Mouse (Mus musculus): ENCODE results near the gene Efna1. TPM values are rescaled to one million over a fixed set of nuclear protein-coding genes. Genes with fewer than 3 reads are reported as not detected.

The Efna1 gene
- polyA plus RNA-seq (2014; fragmentation: Illumina TruSeq; extraction: RNeasy Lipid Tissue Mini Kit (QIAGEN cat#74804); ENCODE audit: low read depth, low replicate concordance) = 8.2 TPM

DNA sequence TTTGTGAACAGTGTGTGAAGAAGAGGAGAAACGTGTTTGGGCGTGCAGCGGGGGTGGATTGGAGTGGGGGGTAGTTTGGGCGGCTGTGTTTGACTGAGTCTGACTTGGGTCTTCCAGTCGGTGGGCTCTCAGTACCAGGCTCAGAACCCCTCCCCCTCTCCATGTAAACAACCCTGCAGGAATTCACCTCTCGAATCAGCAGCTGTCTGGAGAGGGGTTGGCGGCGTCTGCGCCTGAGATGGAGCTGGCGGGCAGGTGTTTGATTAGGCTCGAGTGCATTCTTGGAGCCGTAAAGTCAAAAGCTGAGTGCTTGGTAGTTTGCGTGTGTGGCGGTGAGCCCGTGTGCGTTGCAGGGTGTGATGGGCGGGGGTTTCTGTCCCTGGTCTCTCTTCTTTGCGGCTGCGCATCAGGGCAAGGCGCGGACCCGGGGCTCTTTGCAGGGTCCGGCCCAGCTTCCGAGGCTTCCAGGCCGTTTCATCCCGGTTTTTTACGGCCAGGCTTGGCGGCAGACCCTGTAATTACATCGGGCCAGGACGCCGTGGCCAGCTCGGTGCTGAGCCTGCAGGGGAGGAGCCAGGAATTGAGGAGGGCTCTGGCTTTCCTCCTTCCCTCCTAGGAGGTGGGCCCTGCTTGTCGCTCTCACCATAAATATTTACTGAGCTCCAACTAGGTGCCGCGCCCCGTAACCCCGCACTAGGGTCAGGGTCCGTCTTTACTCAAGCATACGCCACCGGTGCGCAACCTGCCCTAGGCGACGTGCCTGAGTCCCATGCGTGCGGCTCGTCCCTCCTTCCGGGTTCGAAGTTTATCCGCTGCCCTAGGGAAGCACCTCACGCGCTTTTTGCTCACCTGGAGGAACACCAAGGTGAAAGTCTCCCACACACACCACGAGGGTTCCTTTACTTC lies at the start of gene Efna1:
Gene Efna1, minus strand, starts transcription at position 537 of the 906 bp plus-strand sequence.

DNA sequence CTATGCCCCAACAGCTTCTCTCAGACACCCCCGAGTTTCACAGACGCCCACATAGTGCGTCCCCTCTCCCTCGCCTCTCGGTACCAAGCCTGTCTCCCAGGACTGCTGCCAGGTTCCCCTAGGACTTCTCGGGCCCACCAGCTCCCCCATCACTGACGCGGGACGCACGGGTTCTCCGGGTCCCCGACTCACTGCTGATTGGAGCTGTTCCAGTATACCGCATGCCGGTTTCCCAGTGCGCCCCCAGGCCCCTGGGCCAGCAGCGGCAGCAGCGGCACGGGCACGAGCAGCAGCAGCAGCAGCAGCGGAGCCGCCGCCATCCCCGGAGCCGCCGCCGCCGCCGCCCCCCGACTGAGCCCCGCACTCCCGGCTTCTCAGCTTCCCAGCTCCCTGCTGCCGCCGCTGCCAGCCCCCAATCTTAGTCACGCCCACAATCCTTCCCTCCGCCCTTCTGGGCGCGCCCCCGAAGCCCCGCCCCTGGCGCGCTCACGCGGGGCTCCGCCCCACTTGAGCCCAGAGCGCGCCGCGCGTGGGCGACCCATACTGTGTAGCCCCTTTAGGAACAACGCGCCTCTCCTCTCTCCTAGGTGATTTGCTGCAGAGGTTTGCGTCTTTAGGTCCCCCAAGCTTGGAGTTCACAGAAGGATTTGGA lies 41.7 kb upstream of the Efna1 start, which contains the start of gene Efna3:
Gene Efna3, minus strand, starts transcription at position 452 of the 652 bp plus-strand sequence.

DNA sequence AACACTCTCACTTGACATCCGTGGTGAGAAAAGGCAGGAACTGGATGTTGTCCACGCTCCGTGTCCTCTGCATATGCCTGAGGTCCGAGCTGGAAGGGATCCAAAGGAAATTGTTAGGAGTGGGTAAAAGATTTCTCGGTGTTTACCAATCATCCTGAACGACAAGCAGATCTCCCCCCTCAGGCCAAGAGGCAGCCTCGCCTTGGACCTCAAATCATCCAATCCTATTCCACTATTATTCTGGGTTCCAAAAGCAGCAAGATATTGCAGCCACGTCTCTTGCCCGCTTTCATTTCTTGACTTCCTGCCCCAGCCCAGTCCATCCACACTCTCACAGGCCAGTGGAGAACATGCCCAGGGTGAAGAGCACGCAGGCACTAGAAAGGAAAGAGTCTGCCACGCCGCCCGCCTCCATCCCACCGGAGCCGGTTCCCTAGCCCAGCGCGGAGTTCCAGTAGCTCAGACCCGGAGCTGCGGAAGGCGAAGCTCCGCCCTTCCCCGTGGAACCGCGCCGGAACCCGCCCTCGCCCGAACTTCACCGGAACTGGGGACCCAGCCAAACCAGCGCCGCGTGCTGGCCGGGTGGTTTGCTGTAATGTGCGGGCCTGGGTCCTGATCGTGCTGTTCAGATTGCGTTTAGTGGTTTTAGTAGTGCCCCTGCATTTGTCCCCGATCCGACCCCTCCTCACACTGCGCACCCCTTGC lies 10.7 kb downstream of the Efna1 start, which contains the start of gene Slc50a1:
Gene Slc50a1, minus strand, starts transcription at position 520 of the 705 bp plus-strand sequence.

DNA sequence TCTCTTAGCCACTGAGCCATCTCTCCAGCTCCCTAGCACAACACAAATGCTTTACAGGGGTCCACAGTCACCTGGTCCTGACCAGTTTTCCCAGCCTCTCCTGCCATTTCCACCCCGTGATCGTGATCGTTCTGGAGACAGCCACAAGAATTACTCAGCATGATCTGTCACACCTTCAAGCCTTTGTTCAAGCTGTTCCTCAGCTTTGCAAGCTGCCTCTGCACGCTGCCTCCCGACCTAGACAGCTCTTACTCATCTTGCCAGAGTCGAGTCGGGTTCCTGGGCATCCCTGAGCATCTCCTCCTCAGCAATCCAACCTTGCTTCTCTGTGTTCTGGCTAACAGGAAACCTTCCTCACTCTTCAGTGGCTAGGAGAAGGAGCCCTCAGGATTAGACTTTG lies 21.9 kb downstream of the Efna1 start, which contains the start of gene Dpm3:
Gene Dpm3, plus strand, starts transcription at position 283 of the 400 bp plus-strand sequence.

DNA sequence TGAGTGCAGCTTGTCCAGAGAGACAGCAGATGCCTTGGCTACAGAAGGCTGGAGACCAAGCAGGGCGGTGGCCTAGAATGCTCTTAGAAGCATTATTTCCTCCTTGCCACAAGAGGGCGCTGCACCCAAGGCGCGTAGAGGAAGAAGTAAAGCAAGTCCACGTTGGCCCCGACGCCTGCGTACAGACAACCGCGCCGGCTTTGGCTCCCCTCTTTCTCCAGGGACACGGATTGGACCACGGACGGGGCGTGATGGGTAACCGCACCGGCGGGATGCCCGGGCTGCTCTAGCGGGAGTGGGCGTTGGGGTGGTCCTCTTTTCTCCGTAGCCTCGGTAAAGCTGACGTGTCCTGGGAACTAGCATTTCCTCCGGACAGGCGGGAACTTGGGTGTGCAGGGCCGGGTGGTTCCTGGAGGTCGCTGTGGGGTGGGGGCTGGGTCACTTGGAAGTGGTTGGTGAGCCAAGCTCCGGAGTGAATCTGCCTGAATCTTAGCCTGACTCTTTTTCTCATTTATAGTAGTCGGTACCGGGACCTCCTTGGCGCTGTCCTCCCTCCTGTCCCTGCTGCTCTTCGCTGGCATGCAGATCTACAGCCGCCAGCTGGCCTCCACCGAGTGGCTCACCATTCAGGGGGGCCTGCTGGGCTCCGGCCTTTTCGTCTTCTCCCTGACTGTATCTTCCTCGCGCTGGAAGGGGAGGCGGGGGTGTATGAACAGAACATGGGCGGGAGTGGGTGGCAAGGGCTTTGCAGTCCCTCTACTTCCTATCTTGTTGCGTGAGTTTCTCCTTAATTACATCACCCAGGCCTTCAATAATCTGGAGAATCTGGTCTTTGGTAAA lies 34.5 kb downstream of the Efna1 start, which contains the start of gene Trim46:
Gene Trim46, minus strand, starts transcription at position 49 of the 840 bp plus-strand sequence.

DNA sequence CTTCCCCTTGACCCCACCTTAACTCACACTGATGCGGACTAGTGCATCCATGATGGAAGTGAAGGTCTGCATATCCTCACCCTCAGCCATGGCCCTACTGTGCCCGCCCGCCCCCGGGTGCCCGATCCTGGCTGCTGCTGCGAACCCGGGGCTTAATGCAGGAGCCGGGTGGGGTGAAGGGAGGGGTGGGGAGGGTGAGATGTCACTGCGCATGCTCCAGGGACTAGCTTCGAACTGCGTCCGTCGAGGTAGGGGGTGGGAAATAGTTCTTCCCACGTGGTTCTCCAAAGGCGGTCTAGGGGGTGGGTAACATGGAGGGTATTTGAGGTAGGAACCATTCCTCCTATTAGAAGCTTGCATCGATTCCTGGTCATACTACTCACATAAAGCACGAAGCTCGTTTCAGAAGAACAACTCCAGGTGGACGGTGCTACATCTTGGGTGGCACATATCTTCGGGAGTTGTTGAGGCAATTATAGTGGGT lies 35.2 kb downstream of the Efna1 start, which contains the start of gene Krtcap2:
Gene Krtcap2, plus strand, starts transcription at position 279 of the 484 bp plus-strand sequence.

DNA sequence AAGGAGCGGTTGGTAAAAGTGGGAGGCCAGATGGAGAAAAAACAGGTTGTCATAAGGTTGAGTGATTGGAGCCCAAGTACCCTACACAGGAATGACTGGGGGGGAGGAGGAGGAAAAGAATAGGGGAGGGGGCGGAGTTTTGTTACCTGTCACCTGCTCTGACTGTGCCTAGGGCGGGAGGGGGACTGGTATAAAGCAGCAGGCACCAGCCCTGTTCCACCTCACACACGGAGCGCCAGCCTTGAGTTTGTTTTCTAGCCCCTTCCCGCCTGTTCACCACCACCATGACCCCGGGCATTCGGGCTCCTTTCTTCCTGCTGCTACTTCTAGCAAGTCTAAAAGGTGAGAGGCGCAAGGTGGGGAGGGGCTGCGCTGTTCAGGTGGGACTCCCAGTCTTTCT lies 52.1 kb downstream of the Efna1 start, which contains the start of gene Muc1:
Gene Muc1, plus strand, starts transcription at position 222 of the 400 bp plus-strand sequence.

DNA sequence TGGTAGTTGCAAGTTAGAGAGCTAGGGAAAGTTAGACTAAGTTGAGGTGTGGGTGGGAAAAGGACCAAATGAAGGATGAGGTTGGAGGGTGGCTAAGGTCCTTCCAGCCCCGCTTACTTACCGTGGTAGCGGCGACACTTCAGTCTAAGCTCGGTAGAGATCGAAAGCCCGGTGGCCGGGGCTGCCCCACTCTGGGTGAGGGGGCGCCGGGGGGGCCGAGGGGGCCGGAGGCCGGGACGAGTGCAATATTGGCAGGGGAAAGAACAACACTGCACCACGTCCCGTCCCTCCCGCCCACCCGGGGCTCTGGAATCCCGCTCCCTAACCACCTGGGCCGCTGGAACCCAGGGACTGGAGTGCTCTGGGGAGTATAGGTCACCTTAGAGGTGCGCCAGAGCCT lies 54.0 kb downstream of the Efna1 start, which contains the start of gene Mtx1:
Gene Mtx1, minus strand, starts transcription at position 189 of the 400 bp plus-strand sequence.

Other genes with a start within 250 kb of the Efna1 start
- 5.8 TPM for gene Rusc1, start 187.8 kb downstream of the Efna1 start, polyA plus RNA-seq (2014; fragmentation: Illumina TruSeq; extraction: RNeasy Lipid Tissue Mini Kit (QIAGEN cat#74804); ENCODE audit: low read depth, low replicate concordance)
- gene Gm43738, start 180.0 kb downstream of the Efna1 start, polyA plus RNA-seq (2014; fragmentation: Illumina TruSeq; extraction: RNeasy Lipid Tissue Mini Kit (QIAGEN cat#74804); ENCODE audit: low read depth, low replicate concordance) = not detected
- gene Fdps, start 179.2 kb downstream of the Efna1 start, polyA plus RNA-seq (2014; fragmentation: Illumina TruSeq; extraction: RNeasy Lipid Tissue Mini Kit (QIAGEN cat#74804); ENCODE audit: low read depth, low replicate concordance) = 6.4 TPM
- 10.3 TPM for gene Pklr, start 145.0 kb downstream of the Efna1 start, polyA plus RNA-seq (2014; fragmentation: Illumina TruSeq; extraction: RNeasy Lipid Tissue Mini Kit (QIAGEN cat#74804); ENCODE audit: low read depth, low replicate concordance)
- gene Hcn3, start 120.9 kb downstream of the Efna1 start, polyA plus RNA-seq (2014; fragmentation: Illumina TruSeq; extraction: RNeasy Lipid Tissue Mini Kit (QIAGEN cat#74804); ENCODE audit: low read depth, low replicate concordance) = not detected
- 6.5 TPM for gene Clk2, start 116.3 kb downstream of the Efna1 start, polyA plus RNA-seq (2014; fragmentation: Illumina TruSeq; extraction: RNeasy Lipid Tissue Mini Kit (QIAGEN cat#74804); ENCODE audit: low read depth, low replicate concordance)
- 7.7 TPM for gene Scamp3, start 103.7 kb downstream of the Efna1 start, polyA plus RNA-seq (2014; fragmentation: Illumina TruSeq; extraction: RNeasy Lipid Tissue Mini Kit (QIAGEN cat#74804); ENCODE audit: low read depth, low replicate concordance)
- not detected for gene Fam189b, start 98.0 kb downstream of the Efna1 start, polyA plus RNA-seq (2014; fragmentation: Illumina TruSeq; extraction: RNeasy Lipid Tissue Mini Kit (QIAGEN cat#74804); ENCODE audit: low read depth, low replicate concordance)
- 10.7 TPM for gene Gba, start 78.2 kb downstream of the Efna1 start, polyA plus RNA-seq (2014; fragmentation: Illumina TruSeq; extraction: RNeasy Lipid Tissue Mini Kit (QIAGEN cat#74804); ENCODE audit: low read depth, low replicate concordance)
- gene Thbs3, start 66.0 kb downstream of the Efna1 start, polyA plus RNA-seq (2014; fragmentation: Illumina TruSeq; extraction: RNeasy Lipid Tissue Mini Kit (QIAGEN cat#74804); ENCODE audit: low read depth, low replicate concordance) = 0.73 TPM
- gene Mtx1, start 54.1 kb downstream of the Efna1 start, polyA plus RNA-seq (2014; fragmentation: Illumina TruSeq; extraction: RNeasy Lipid Tissue Mini Kit (QIAGEN cat#74804); ENCODE audit: low read depth, low replicate concordance) = 50.1 TPM
- 9.3 TPM for gene Muc1, start 52.1 kb downstream of the Efna1 start, polyA plus RNA-seq (2014; fragmentation: Illumina TruSeq; extraction: RNeasy Lipid Tissue Mini Kit (QIAGEN cat#74804); ENCODE audit: low read depth, low replicate concordance)
- 27.7 TPM for gene Krtcap2, start 35.2 kb downstream of the Efna1 start, polyA plus RNA-seq (2014; fragmentation: Illumina TruSeq; extraction: RNeasy Lipid Tissue Mini Kit (QIAGEN cat#74804); ENCODE audit: low read depth, low replicate concordance)
- not detected for gene Trim46, start 34.8 kb downstream of the Efna1 start, polyA plus RNA-seq (2014; fragmentation: Illumina TruSeq; extraction: RNeasy Lipid Tissue Mini Kit (QIAGEN cat#74804); ENCODE audit: low read depth, low replicate concordance)
- not detected for gene Dpm3, start 21.8 kb downstream of the Efna1 start, polyA plus RNA-seq (2014; fragmentation: Illumina TruSeq; extraction: RNeasy Lipid Tissue Mini Kit (QIAGEN cat#74804); ENCODE audit: low read depth, low replicate concordance)
- 10.2 TPM for gene Slc50a1, start 10.6 kb downstream of the Efna1 start, polyA plus RNA-seq (2014; fragmentation: Illumina TruSeq; extraction: RNeasy Lipid Tissue Mini Kit (QIAGEN cat#74804); ENCODE audit: low read depth, low replicate concordance)
- gene Efna3, start 41.8 kb upstream of the Efna1 start, polyA plus RNA-seq (2014; fragmentation: Illumina TruSeq; extraction: RNeasy Lipid Tissue Mini Kit (QIAGEN cat#74804); ENCODE audit: low read depth, low replicate concordance) = not detected
- not detected for gene Efna4, start 56.9 kb upstream of the Efna1 start, polyA plus RNA-seq (2014; fragmentation: Illumina TruSeq; extraction: RNeasy Lipid Tissue Mini Kit (QIAGEN cat#74804); ENCODE audit: low read depth, low replicate concordance)
- 4.4 TPM for gene Adam15, start 68.9 kb upstream of the Efna1 start, polyA plus RNA-seq (2014; fragmentation: Illumina TruSeq; extraction: RNeasy Lipid Tissue Mini Kit (QIAGEN cat#74804); ENCODE audit: low read depth, low replicate concordance)
- not detected for gene Dcst2, start 80.8 kb upstream of the Efna1 start, polyA plus RNA-seq (2014; fragmentation: Illumina TruSeq; extraction: RNeasy Lipid Tissue Mini Kit (QIAGEN cat#74804); ENCODE audit: low read depth, low replicate concordance)
- gene Dcst1, start 84.1 kb upstream of the Efna1 start, polyA plus RNA-seq (2014; fragmentation: Illumina TruSeq; extraction: RNeasy Lipid Tissue Mini Kit (QIAGEN cat#74804); ENCODE audit: low read depth, low replicate concordance) = not detected
- 2.8 TPM for gene Zbtb7b, start 113.6 kb upstream of the Efna1 start, polyA plus RNA-seq (2014; fragmentation: Illumina TruSeq; extraction: RNeasy Lipid Tissue Mini Kit (QIAGEN cat#74804); ENCODE audit: low read depth, low replicate concordance)
- gene Lenep, start 121.7 kb upstream of the Efna1 start, polyA plus RNA-seq (2014; fragmentation: Illumina TruSeq; extraction: RNeasy Lipid Tissue Mini Kit (QIAGEN cat#74804); ENCODE audit: low read depth, low replicate concordance) = 1.6 TPM
- gene Flad1, start 130.7 kb upstream of the Efna1 start, polyA plus RNA-seq (2014; fragmentation: Illumina TruSeq; extraction: RNeasy Lipid Tissue Mini Kit (QIAGEN cat#74804); ENCODE audit: low read depth, low replicate concordance) = 1.8 TPM
- gene Cks1b, start 137.2 kb upstream of the Efna1 start, polyA plus RNA-seq (2014; fragmentation: Illumina TruSeq; extraction: RNeasy Lipid Tissue Mini Kit (QIAGEN cat#74804); ENCODE audit: low read depth, low replicate concordance) = 1.6 TPM
- gene Shc1, start 137.3 kb upstream of the Efna1 start, polyA plus RNA-seq (2014; fragmentation: Illumina TruSeq; extraction: RNeasy Lipid Tissue Mini Kit (QIAGEN cat#74804); ENCODE audit: low read depth, low replicate concordance) = 16.6 TPM
- 5.3 TPM for gene Pygo2, start 149.1 kb upstream of the Efna1 start, polyA plus RNA-seq (2014; fragmentation: Illumina TruSeq; extraction: RNeasy Lipid Tissue Mini Kit (QIAGEN cat#74804); ENCODE audit: low read depth, low replicate concordance)
- 12.9 TPM for gene Pbxip1, start 155.6 kb upstream of the Efna1 start, polyA plus RNA-seq (2014; fragmentation: Illumina TruSeq; extraction: RNeasy Lipid Tissue Mini Kit (QIAGEN cat#74804); ENCODE audit: low read depth, low replicate concordance)
- not detected for gene Pmvk, start 173.4 kb upstream of the Efna1 start, polyA plus RNA-seq (2014; fragmentation: Illumina TruSeq; extraction: RNeasy Lipid Tissue Mini Kit (QIAGEN cat#74804); ENCODE audit: low read depth, low replicate concordance)
- 1.3 TPM for gene Kcnn3, start 239.0 kb upstream of the Efna1 start, polyA plus RNA-seq (2014; fragmentation: Illumina TruSeq; extraction: RNeasy Lipid Tissue Mini Kit (QIAGEN cat#74804); ENCODE audit: low read depth, low replicate concordance)

Data from kidney, adult 10 weeks (tissue).